8 mouse cellular contexts compared by ENCODE assay signal in the genomic region with DNA sequence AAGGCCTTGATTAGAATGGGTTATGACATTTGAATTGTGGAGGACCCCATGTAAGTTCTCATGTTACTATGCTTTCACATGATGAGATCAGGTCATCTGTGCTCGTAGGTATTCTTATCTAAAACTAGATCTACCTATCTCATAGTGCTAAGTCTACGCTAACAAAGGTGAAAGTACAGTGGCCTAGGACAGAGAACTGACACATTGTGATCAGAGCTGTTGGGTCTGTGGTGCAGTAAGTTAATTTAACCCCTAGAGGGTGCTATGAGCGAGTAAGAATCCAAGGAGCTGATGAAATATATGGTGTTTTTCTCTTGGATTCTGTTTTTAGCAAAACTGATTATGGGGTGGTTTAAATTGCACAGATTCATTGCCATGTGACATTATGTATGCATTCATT.
DNase-seq lines count a peak whose midpoint lies in the region; ATAC-seq and TF ChIP-seq lines count a peak whose summit lies in the region.

No protein-coding gene starts in this region.

- no peak overlapping the region for H3K4me3 ChIP-seq in kidney, adult 2 months (ENCODE audit: insufficient read depth, low read depth, low read length)
- H3K4me3 ChIP-seq in kidney, embryonic 14.5 days (ENCODE audit: low read length), result no peak overlapping the region
- H3K4me3 ChIP-seq in stomach, postnatal 0 days (ENCODE audit: low read depth, low read length), result no peak overlapping the region

- H3K9ac ChIP-seq in kidney, embryonic 14.5 days (ENCODE audit: low read depth, low read length), result no peak overlapping the region
- no peak overlapping the region for H3K9ac ChIP-seq in stomach, postnatal 0 days (ENCODE audit: low read length)

- no peaks in the 10 kb centered on the region for H3K9me3 ChIP-seq in kidney, embryonic 14.5 days (ENCODE audit: control insufficient read depth, low read length)
- no peaks in the 10 kb centered on the region for H3K9me3 ChIP-seq in stomach, postnatal 0 days (ENCODE audit: control insufficient read depth, low read length)

- H3K27ac ChIP-seq in kidney, adult 2 months (ENCODE audit: insufficient read depth, low read depth, low read length), result no peak overlapping the region
- H3K27ac ChIP-seq in kidney, embryonic 14.5 days (ENCODE audit: low read depth, low read length), result no peak overlapping the region
- no peak overlapping the region for H3K27ac ChIP-seq in stomach, postnatal 0 days (replicated peaks)

- 33% methylated on average over 3 of the region's 3 CpGs for WGBS in kidney, adult 2 months
- 35% methylated on average over 3 of the region's 3 CpGs for WGBS in kidney, embryonic 14.5 days
- 32% methylated on average over 3 of the region's 3 CpGs for WGBS in stomach, postnatal 0 days

- no peak overlapping the region for H3K4me2 ChIP-seq in kidney, embryonic 14.5 days (replicated peaks; ENCODE audit: low read depth, low read length)
- H3K4me2 ChIP-seq in stomach, postnatal 0 days (replicated peaks; ENCODE audit: low read depth), result no peak overlapping the region

- DNase-seq in kidney, adult 2 months, result peak; percentile 12
- DNase-seq in ES-CJ7 (ENCODE audit: low read depth, low spot score) (peak; percentile 34), adipocyte (ENCODE audit: low spot score) (peak; percentile 39)
- peak; percentile 26 for DNase-seq in layer of hippocampus, adult 9-11 months
- DNase-seq in stomach, postnatal 0 days (ENCODE audit: low spot score), result no peak
- DNase-seq in spleen, adult 18-20 months, result no peak
- no peak for DNase-seq in B cell, adult 2 months

- no peaks in the 10 kb centered on the region for H3K36me3 ChIP-seq in kidney, adult 2 months (ENCODE audit: control insufficient read depth, insufficient read depth, low read length)
- H3K36me3 ChIP-seq in kidney, embryonic 14.5 days (ENCODE audit: control insufficient read depth, insufficient read depth, low read length), result no peaks in the 10 kb centered on the region
- no peaks in the 10 kb centered on the region for H3K36me3 ChIP-seq in stomach, postnatal 0 days (ENCODE audit: control insufficient read depth, insufficient read depth, low read length)

- no peaks in the 10 kb centered on the region for H3K4me1 ChIP-seq in kidney, adult 2 months (ENCODE audit: control insufficient read depth, insufficient read depth, low read length)
- H3K4me1 ChIP-seq in kidney, embryonic 14.5 days (ENCODE audit: control insufficient read depth, insufficient read depth, low read length), result no peaks in the 10 kb centered on the region
- no peaks in the 10 kb centered on the region for H3K4me1 ChIP-seq in stomach, postnatal 0 days (replicated peaks; ENCODE audit: control insufficient read depth, insufficient read depth)

- no peaks in the 10 kb centered on the region for H3K27me3 ChIP-seq in kidney, adult 2 months (replicated peaks; ENCODE audit: control insufficient read depth, insufficient read depth, low read length)
- no peaks in the 10 kb centered on the region for H3K27me3 ChIP-seq in kidney, embryonic 14.5 days (ENCODE audit: control insufficient read depth, insufficient read depth, low read length)
- no peaks in the 10 kb centered on the region for H3K27me3 ChIP-seq in stomach, postnatal 0 days (ENCODE audit: control insufficient read depth, insufficient read depth, low read length)

- TF ChIP-seq EP300 in stomach, postnatal 0 days (optimal IDR thresholded peaks at IDR 0.05), result no peak

- no peak for TF ChIP-seq CTCF in kidney, adult 2 months (conservative IDR thresholded peaks at IDR 0.05; ENCODE audit: insufficient read depth, insufficient read length, low read depth, low read length)
- TF ChIP-seq CTCF in stomach, postnatal 0 days (IDR thresholded peaks at IDR 0.05; ENCODE audit: low read depth), result peak; percentile 71

- no peak for TF ChIP-seq POLR2A in kidney, adult 2 months (IDR thresholded peaks at IDR 0.05; ENCODE audit: low read depth, low read length)

- ATAC-seq in kidney, embryonic 14.5 days (ENCODE audit: low FRiP score, low TSS enrichment), result no peak
- ATAC-seq in stomach, postnatal 0 days (ENCODE audit: low FRiP score, low TSS enrichment), result no peak

Comparison
In these comparisons a context has a peak if more than half of its experiments do, and no peak if none do; other contexts are left out.
1. DNase-seq: peak in kidney, adult 2 months (single experiment), ES-CJ7 (single experiment), adipocyte (single experiment) and layer of hippocampus, adult 9-11 months (single experiment); none in stomach, postnatal 0 days (single experiment), spleen, adult 18-20 months (0 of 2) and B cell, adult 2 months (0 of 2).